10 mouse cellular contexts compared by ENCODE assay signal in genomic region chrX:12348117-12348516, GRCm38 (mm10).
DNase-seq lines count a peak whose midpoint lies in the region; ATAC-seq and TF ChIP-seq lines count a peak whose summit lies in the region.
"Had no signal": no experiment of that assay in that cellular context is flagged by ENCODE, and none has a peak within 500 bp of the region (broad histone marks: within the 10 kb centered on the region; RNA-seq: fewer than 3 reads in every experiment).

No protein-coding gene starts in this region.

- no peak overlapping the region for H3K9ac ChIP-seq in midbrain, postnatal 0 days (replicated peaks; ENCODE audit: low read length, poor library complexity, severe bottlenecking)
- no peak overlapping the region for H3K9ac ChIP-seq in midbrain, embryonic 16.5 days (ENCODE audit: low read depth, low read length)
- H3K9ac ChIP-seq: forebrain, embryonic 13.5 days; limb, embryonic 12.5 days had no signal

- no peak for ATAC-seq in midbrain, postnatal 0 days (ENCODE audit: low FRiP score)
- ATAC-seq in midbrain, embryonic 16.5 days = no peak
- no peak; the same call in 1 of the 2 replicates for ATAC-seq in granulocyte monocyte progenitor cell, adult 5-6 weeks (replicated peaks; ENCODE audit: poor library complexity, severe bottlenecking)
- ATAC-seq: forebrain, embryonic 13.5 days had no signal

- H3K36me3 ChIP-seq in midbrain, postnatal 0 days (ENCODE audit: insufficient read depth, low read length) = no peaks in the 10 kb centered on the region
- no peaks in the 10 kb centered on the region for H3K36me3 ChIP-seq in midbrain, embryonic 16.5 days (ENCODE audit: control insufficient read depth, insufficient read depth, low read length)
- no peaks in the 10 kb centered on the region for H3K36me3 ChIP-seq in embryonic facial prominence, embryonic 10.5 days (replicated peaks)
- H3K36me3 ChIP-seq: limb, embryonic 12.5 days had no signal

- H3K27me3 ChIP-seq in midbrain, postnatal 0 days (ENCODE audit: insufficient read depth, low read length) = no peaks in the 10 kb centered on the region
- no peaks in the 10 kb centered on the region for H3K27me3 ChIP-seq in midbrain, embryonic 16.5 days (ENCODE audit: control insufficient read depth, insufficient read depth, low read depth, low read length)
- peaks cover 49% of the 10 kb centered on the region for H3K27me3 ChIP-seq in embryonic facial prominence, embryonic 10.5 days (replicated peaks; ENCODE audit: low read depth, poor library complexity, severe bottlenecking)
- H3K27me3 ChIP-seq: forebrain, embryonic 13.5 days had no signal

- no peak overlapping the region for H3K4me3 ChIP-seq in midbrain, postnatal 0 days (ENCODE audit: low read depth, low read length)
- H3K4me3 ChIP-seq in midbrain, embryonic 16.5 days (ENCODE audit: low read depth, low read length) = no peak overlapping the region
- H3K4me3 ChIP-seq in embryonic facial prominence, embryonic 10.5 days = no peak overlapping the region
- H3K4me3 ChIP-seq: forebrain, embryonic 13.5 days; limb, embryonic 12.5 days had no signal

- no peaks in the 10 kb centered on the region for H3K9me3 ChIP-seq in midbrain, postnatal 0 days (ENCODE audit: low read length)
- no peaks in the 10 kb centered on the region for H3K9me3 ChIP-seq in midbrain, embryonic 16.5 days (replicated peaks; ENCODE audit: control insufficient read depth, low read length, poor library complexity, severe bottlenecking)
- H3K9me3 ChIP-seq in embryonic facial prominence, embryonic 10.5 days = no peaks in the 10 kb centered on the region
- H3K9me3 ChIP-seq: forebrain, embryonic 13.5 days; limb, embryonic 12.5 days had no signal

- H3K4me1 ChIP-seq in midbrain, postnatal 0 days (ENCODE audit: insufficient read depth, low read length) = no peaks in the 10 kb centered on the region
- no peaks in the 10 kb centered on the region for H3K4me1 ChIP-seq in midbrain, embryonic 16.5 days (ENCODE audit: control insufficient read depth, insufficient read depth, low read length)
- no peaks in the 10 kb centered on the region for H3K4me1 ChIP-seq in embryonic facial prominence, embryonic 10.5 days
- H3K4me1 ChIP-seq: forebrain, embryonic 13.5 days; limb, embryonic 12.5 days had no signal

- 58% methylated on average over 8 of the region's 8 CpGs for WGBS in midbrain, postnatal 0 days
- WGBS in midbrain, embryonic 16.5 days = 61% methylated on average over 8 of the region's 8 CpGs
- WGBS in embryonic facial prominence, embryonic 10.5 days = 38% methylated on average over 8 of the region's 8 CpGs

- no peak overlapping the region for H3K27ac ChIP-seq in midbrain, postnatal 0 days (ENCODE audit: low read depth, low read length)
- H3K27ac ChIP-seq in midbrain, embryonic 16.5 days (ENCODE audit: low read length) = no peak overlapping the region
- H3K27ac ChIP-seq in embryonic facial prominence, embryonic 10.5 days (replicated peaks) = no peak overlapping the region
- H3K27ac ChIP-seq: forebrain, embryonic 13.5 days; limb, embryonic 12.5 days had no signal

- TF ChIP-seq CTCF in midbrain, postnatal 0 days (IDR thresholded peaks at IDR 0.05) = peak; percentile 41

- H3K4me2 ChIP-seq in midbrain, postnatal 0 days (ENCODE audit: low read depth, low read length, poor library complexity, severe bottlenecking) = no peak overlapping the region
- H3K4me2 ChIP-seq in midbrain, embryonic 16.5 days (ENCODE audit: low read length) = no peak overlapping the region
- H3K4me2 ChIP-seq: forebrain, embryonic 13.5 days; limb, embryonic 12.5 days had no signal

- DNase-seq in adrenal gland, adult (ENCODE audit: inconsistent age in 2 of 2, low spot score in 1 of 2) = peak; percentile 4 to 28
- DNase-seq in adrenal gland, postnatal 25 days = no peak
- no peak for DNase-seq in midbrain, postnatal 0 days (ENCODE audit: low spot score)
- peak; percentile 9 for DNase-seq in lung, postnatal 10 days
- no peak for DNase-seq in embryonic facial prominence, embryonic 10.5 days (ENCODE audit: low spot score)
- no peak for DNase-seq in cerebellum, postnatal 25 days

Comparison
In these comparisons a context has a peak if more than half of its experiments do, and no peak if none do; other contexts are left out.
1. DNase-seq: peak in adrenal gland, adult (2 of 2) and lung, postnatal 10 days (single experiment); none in adrenal gland, postnatal 25 days (single experiment), midbrain, postnatal 0 days (single experiment), embryonic facial prominence, embryonic 10.5 days (single experiment) and cerebellum, postnatal 25 days (0 of 2).